Mouse (Mus musculus): ENCODE results near the gene Ctrc.

DNA sequence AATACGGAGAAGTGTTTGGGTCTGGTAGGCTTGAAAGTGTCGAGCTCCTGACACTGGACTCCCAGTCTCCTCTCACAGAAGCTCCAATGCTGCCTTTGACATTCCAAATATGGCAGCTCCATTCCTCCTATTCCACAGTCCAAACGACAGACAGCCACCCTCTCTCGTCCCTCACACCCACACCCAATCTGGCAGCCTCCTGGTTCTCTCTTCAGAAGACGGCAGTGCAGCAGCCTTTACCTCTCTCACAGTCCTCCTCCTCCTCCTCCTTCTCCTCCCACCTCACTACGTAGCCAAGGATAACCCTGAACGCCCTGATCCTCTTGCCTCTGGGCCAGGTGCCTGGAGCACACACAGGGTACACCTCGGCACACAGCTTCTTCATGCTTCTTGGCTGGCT, 66.3 kb downstream of the Ctrc start:
- TF ChIP-seq CTCF (IDR thresholded peaks at IDR 0.05; ENCODE audit: extremely low read depth, insufficient read length, insufficient replicate concordance, low read depth, low read length) (no peak), POLR2A (IDR thresholded peaks at IDR 0.05; ENCODE audit: low read depth, low read length) (no peak)

Data from small intestine, adult 2 months (tissue).